Mouse (Mus musculus) heart, embryonic 15.5 days (tissue): ENCODE results near the gene Vill. TPM values are rescaled to one million over a fixed set of nuclear protein-coding genes. Genes with fewer than 3 reads are reported as not detected.

Experiments used
- ATAC-seq: fragments of 200-750 bp; cut with Nextera tagmentation; replicated peaks from 2 replicates; pipeline ENCODE4 v1.8.0; 2017; ENCODE audit warnings: low read depth, moderate TSS enrichment; ENCODE audit not compliant: insufficient number of reproducible peaks, insufficient read depth, low FRiP score
- H3K27ac ChIP-seq: fragments of 300-500 bp; sonication (generic); 2 replicates; pipeline ENCODE4 v1.5.1; 2015; ENCODE audit warnings: mild to moderate bottlenecking, inconsistent platforms
- H3K27me3 ChIP-seq: fragments of 300-500 bp; sonication (generic); 2 replicates; pipeline ENCODE4 v1.6.1; 2015; ENCODE audit warnings: inconsistent platforms
- H3K36me3 ChIP-seq: fragments of 300-500 bp; sonication (generic); 2 replicates; pipeline ENCODE4 v1.6.1; 2015; ENCODE audit warnings: mild to moderate bottlenecking, inconsistent platforms
- H3K4me1 ChIP-seq: fragments of 300-500 bp; sonication (generic); replicated peaks from 2 replicates; pipeline ENCODE4 v1.6.1; 2015; ENCODE audit warnings: inconsistent platforms
- H3K4me2 ChIP-seq: fragments of 300-500 bp; sonication (generic); 2 replicates; pipeline ENCODE4 v1.6.1; 2015; ENCODE audit warnings: inconsistent platforms, mild to moderate bottlenecking, moderate library complexity
- H3K4me3 ChIP-seq: fragments of 300-500 bp; sonication (generic); 2 replicates; pipeline ENCODE4 v1.5.1; 2015; ENCODE audit warnings: mild to moderate bottlenecking, inconsistent platforms
- H3K9ac ChIP-seq: fragments of 300-500 bp; sonication (generic); 2 replicates; pipeline ENCODE4 v1.6.1; 2015; ENCODE audit warnings: mild to moderate bottlenecking, inconsistent platforms
- H3K9me3 ChIP-seq: fragments of 300-500 bp; sonication (generic); replicated peaks from 2 replicates; pipeline ENCODE4 v1.6.1; 2016; ENCODE audit warnings: inconsistent platforms
- WGBS: fragments of 180-500 bp; shearing (Covaris S2); methylation state at CpG from one replicate; pipeline ENCODE4 v1.1.7; 2015; ENCODE audit warnings: mixed read lengths; 5-methylcytosine and 5-hydroxymethylcytosine counted together
- polyA plus RNA-seq: library from polyadenylated mRNA; unstranded; fragments of >200 nt; fragmentation: Nextera tagmentation; extraction: Ambion mirVana; gene quantifications from 2 replicates; pipeline ENCODE4 v1.2.1, GENCODE M21; 2015

Gene Vill
- polyA plus RNA-seq, 1 experiment from 2014 or later = 8.7 TPM

GRCm38 (mm10) chr9:119082656-119083430, 30.3 kb downstream of the Vill start:
- Histone ChIP-seq H3K27me3 (no peaks in the 10 kb centered on the region), H3K36me3 (peaks cover 22% of the 10 kb centered on the region), H3K4me3 (no peak overlapping the region), H3K27ac (peak overlapping the region; percentile 45; the same call in 1 of the 2 replicates), H3K9ac (no peak overlapping the region), H3K4me1 (peaks cover 38% of the 10 kb centered on the region), H3K4me2 (no peak overlapping the region), H3K9me3 (no peaks in the 10 kb centered on the region)
- 72% methylated on average over 7 of the region's 7 CpGs for WGBS
- no peak for ATAC-seq

- Histone ChIP-seq H3K4me2 (no peak overlapping the region), H3K36me3 (peaks cover 14% of the 10 kb centered on the region; the same call in 1 of the 2 replicates), H3K4me1 (peaks cover 47% of the 10 kb centered on the region), H3K27me3 (no peaks in the 10 kb centered on the region), H3K9ac (no peak overlapping the region), H3K4me3 (no peak overlapping the region), H3K9me3 (no peaks in the 10 kb centered on the region), H3K27ac (no peak overlapping the region)
- 72% methylated on average over 10 of the region's 10 CpGs for WGBS
- no peak for ATAC-seq
Measured at GRCm38 (mm10) chr9:119083966-119084365, 31.4 kb downstream of the Vill start.

GRCm38 (mm10) chr9:119086451-119086850, 33.9 kb downstream of the Vill start:
- 16% methylated on average over 1 of the region's 1 CpGs for WGBS

GRCm38 (mm10) chr9:119087309-119087708, 34.7 kb downstream of the Vill start:
- Histone ChIP-seq H3K36me3 (0 out of 2 replicates have a peak, but pooled peaks cover 3% of the 10 kb centered on the region), H3K9ac (no peak overlapping the region), H3K27me3 (0 out of 2 replicates have a peak, but pooled peaks cover 3% of the 10 kb centered on the region), H3K4me1 (peaks cover 52% of the 10 kb centered on the region), H3K4me3 (0 out of 2 replicates have a peak overlapping the region, but pooled peaks have one; percentile 47), H3K9me3 (no peaks in the 10 kb centered on the region), H3K4me2 (peak overlapping the region; percentile 67), H3K27ac (no peak overlapping the region; the same call in 1 of the 2 replicates)
- WGBS = 82% methylated on average over 5 of the region's 5 CpGs
- no peak for ATAC-seq

More at GRCm38 (mm10) chr9:119086451-119086850, 33.9 kb downstream of the Vill start:
- no peak overlapping the region for H3K4me3 ChIP-seq
- no peak for ATAC-seq
- no peak overlapping the region for H3K4me2 ChIP-seq
- peaks cover 49% of the 10 kb centered on the region for H3K4me1 ChIP-seq
- H3K27ac ChIP-seq = peak overlapping the region; percentile 4; the same call in 1 of the 2 replicates
- H3K27me3 ChIP-seq = no peaks in the 10 kb centered on the region
- no peaks in the 10 kb centered on the region for H3K9me3 ChIP-seq
- no peak overlapping the region for H3K9ac ChIP-seq
- 0 out of 2 replicates have a peak, but pooled peaks cover 3% of the 10 kb centered on the region for H3K36me3 ChIP-seq

GRCm38 (mm10) chr9:119088148-119088801, 35.7 kb downstream of the Vill start:
- Histone ChIP-seq H3K4me3 (peak overlapping the region; percentile 47), H3K4me2 (peak overlapping the region; percentile 67), H3K9me3 (no peaks in the 10 kb centered on the region), H3K36me3 (0 out of 2 replicates have a peak, but pooled peaks cover 3% of the 10 kb centered on the region), H3K9ac (0 out of 2 replicates have a peak overlapping the region, but pooled peaks have one; percentile 4), H3K27ac (peak overlapping the region; percentile 76), H3K27me3 (0 out of 2 replicates have a peak, but pooled peaks cover 3% of the 10 kb centered on the region), H3K4me1 (peaks cover 53% of the 10 kb centered on the region)
- peak; percentile 80 for ATAC-seq
- under 1% methylated on average over 24 of the region's 24 CpGs for WGBS

GRCm38 (mm10) chr9:119089437-119089836, 36.9 kb downstream of the Vill start:
- H3K27me3 ChIP-seq = 0 out of 2 replicates have a peak, but pooled peaks cover 3% of the 10 kb centered on the region
- H3K4me2 ChIP-seq = no peak overlapping the region

GRCm38 (mm10) chr9:119090462-119090861, 37.9 kb downstream of the Vill start:
- no peak for ATAC-seq
- Histone ChIP-seq H3K27me3 (0 out of 2 replicates have a peak, but pooled peaks cover 6% of the 10 kb centered on the region), H3K4me2 (no peak overlapping the region), H3K4me3 (no peak overlapping the region), H3K36me3 (no peaks in the 10 kb centered on the region), H3K4me1 (peaks cover 54% of the 10 kb centered on the region), H3K9me3 (no peaks in the 10 kb centered on the region), H3K9ac (no peak overlapping the region), H3K27ac (no peak overlapping the region)
- 86% methylated on average over 5 of the region's 5 CpGs for WGBS

More at GRCm38 (mm10) chr9:119089437-119089836, 36.9 kb downstream of the Vill start:
- H3K9ac ChIP-seq = no peak overlapping the region
- H3K27ac ChIP-seq = no peak overlapping the region
- WGBS = 79% methylated on average over 7 of the region's 7 CpGs
- no peak overlapping the region for H3K4me3 ChIP-seq
- H3K36me3 ChIP-seq = 0 out of 2 replicates have a peak, but pooled peaks cover 1% of the 10 kb centered on the region
- H3K9me3 ChIP-seq = no peaks in the 10 kb centered on the region
- no peak for ATAC-seq
- peaks cover 58% of the 10 kb centered on the region for H3K4me1 ChIP-seq

GRCm38 (mm10) chr9:119091581-119092310, 39.2 kb downstream of the Vill start:
- Histone ChIP-seq H3K4me2 (peak overlapping the region; percentile 85), H3K4me3 (peak overlapping the region; percentile 68), H3K27me3 (0 out of 2 replicates have a peak, but pooled peaks cover 14% of the 10 kb centered on the region), H3K27ac (no peak overlapping the region), H3K9ac (peak overlapping the region; percentile 63; the same call in 1 of the 2 replicates), H3K36me3 (no peaks in the 10 kb centered on the region), H3K9me3 (no peaks in the 10 kb centered on the region), H3K4me1 (peaks cover 44% of the 10 kb centered on the region)
- 76% methylated on average over 12 of the region's 12 CpGs for WGBS
- no peak for ATAC-seq

GRCm38 (mm10) chr9:119092473-119093418, 40.2 kb downstream of the Vill start:
- Histone ChIP-seq H3K36me3 (no peaks in the 10 kb centered on the region), H3K4me1 (peaks cover 40% of the 10 kb centered on the region), H3K9me3 (no peaks in the 10 kb centered on the region), H3K4me3 (peak overlapping the region; percentile 68), H3K27me3 (0 out of 2 replicates have a peak, but pooled peaks cover 14% of the 10 kb centered on the region), H3K27ac (peak overlapping the region; percentile 85), H3K4me2 (peak overlapping the region; percentile 85), H3K9ac (peak overlapping the region; percentile 63)
- ATAC-seq = no peak
- 4% methylated on average over 45 of the region's 45 CpGs for WGBS
